Mouse (Mus musculus): Measurements from ENCODE around the gene Dhps.
"Not testable (repeated sequence)": the region's sequence is repeated elsewhere in the genome, so short reads cannot be mapped to it uniquely, and the experiment has no call there.

Dhps gene

DNA sequence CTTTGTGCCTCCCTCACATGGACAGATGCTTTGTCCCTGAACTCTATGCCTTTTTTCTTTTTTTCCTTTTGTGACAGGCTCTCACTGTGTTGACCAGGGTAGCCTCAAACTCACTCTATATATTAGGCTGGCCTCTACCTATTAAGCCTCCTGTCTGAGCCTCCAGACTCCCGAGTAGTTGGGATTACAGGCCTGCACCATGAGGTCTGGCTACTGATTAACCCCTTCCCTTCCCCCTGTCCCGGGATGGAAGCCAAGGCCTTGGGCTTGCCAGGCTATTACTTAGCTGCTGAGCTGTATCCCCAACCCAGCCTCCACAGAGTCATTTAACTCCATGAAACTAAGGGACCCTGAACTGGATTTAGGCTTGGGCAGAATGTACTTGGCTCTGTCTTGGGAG, 6.3 kb upstream of the Dhps start:
- DNase-seq, result no peak

DNA sequence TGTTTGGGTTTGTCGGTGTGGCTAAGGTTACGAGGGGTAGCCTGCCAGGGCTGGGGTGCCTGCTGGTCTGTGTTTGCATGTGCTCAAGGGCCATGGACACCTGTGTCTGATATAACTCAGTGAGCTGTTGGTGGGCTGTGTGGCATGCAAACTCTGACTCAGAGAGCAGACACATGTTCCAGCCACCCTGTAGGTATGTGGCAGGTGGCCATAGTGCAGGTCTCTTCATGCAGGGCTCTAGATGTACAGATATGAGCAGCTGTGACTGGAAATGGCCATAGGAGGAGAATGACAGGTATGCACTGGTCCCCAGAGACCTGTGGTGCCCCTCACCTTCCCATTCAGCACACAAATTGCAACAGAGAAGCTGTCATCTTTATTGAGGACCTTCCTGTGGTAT, 4.4 kb upstream of the Dhps start:
- no peak for DNase-seq

DNA sequence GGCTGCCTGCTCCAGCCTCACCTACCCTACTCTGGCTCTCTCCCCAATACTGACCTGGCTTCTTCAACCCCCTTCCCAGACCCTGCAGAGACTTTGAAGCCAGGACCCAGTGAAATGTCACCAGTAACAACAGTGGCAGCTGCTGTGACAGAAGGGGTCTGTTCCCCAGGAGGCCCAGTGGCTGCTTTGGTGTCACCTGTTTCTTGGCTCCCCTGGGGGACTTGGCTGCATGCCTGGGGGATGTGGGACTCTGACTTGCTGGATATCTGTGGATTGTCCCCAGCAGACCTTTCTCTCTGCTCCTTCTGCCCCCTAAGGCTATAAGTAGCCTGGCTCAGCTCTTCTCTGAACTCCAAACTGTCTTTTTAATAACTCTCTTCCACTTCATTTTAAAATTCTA, 3.6 kb upstream of the Dhps start, which contains the start of gene Gm5741:
Gene Gm5741 (minus strand): TSS at position 1 of the 400 bp plus-strand sequence.
- no peak for DNase-seq

DNA sequence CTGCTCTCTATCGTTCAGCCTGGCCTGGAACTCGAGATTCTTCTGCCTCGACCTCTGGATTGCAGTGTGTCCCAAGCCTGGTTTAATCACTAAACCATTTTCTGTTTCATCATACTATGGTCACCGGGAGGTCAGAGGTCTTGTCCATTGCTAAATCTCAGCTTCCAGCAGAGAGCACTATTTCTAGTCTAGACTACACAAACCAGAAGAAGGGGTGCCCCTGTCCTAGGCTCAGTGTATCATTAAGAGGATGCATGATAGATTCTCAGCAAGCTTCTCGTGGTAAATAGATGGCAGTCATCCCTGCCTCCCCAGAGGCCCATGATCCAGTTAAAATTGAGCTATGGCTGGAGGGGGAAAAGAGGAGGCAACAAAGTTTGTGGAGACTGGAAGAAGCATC, 516 bp upstream of the Dhps start:
- DNase-seq, result no peak

DNA sequence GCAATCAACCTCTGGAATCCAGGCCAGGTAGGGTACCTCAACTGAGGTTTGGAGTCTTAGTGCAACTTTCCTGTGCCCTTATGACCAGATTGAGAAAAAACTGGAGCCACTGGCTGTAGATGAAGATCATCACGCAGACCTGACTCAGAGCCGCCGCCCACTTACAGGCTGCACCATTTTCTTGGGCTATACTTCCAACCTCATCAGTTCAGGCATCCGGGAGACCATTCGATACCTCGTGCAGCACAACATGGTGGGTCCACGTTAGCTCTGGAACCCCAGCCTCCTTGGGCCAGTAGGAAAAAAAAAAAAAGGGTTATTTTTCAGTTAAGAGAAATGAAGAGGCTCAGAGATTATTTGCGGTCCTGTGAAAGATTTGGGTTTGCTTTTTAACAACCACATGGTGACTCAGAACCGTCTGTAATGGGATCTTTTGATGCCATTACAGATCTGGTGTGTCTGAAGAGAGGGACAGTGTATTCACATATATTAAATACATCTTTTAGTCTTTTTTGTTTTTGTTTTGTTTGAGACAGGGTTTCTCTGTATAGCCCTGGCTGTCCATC, 890 bp downstream of the Dhps start:
- no peak for DNase-seq

DNA sequence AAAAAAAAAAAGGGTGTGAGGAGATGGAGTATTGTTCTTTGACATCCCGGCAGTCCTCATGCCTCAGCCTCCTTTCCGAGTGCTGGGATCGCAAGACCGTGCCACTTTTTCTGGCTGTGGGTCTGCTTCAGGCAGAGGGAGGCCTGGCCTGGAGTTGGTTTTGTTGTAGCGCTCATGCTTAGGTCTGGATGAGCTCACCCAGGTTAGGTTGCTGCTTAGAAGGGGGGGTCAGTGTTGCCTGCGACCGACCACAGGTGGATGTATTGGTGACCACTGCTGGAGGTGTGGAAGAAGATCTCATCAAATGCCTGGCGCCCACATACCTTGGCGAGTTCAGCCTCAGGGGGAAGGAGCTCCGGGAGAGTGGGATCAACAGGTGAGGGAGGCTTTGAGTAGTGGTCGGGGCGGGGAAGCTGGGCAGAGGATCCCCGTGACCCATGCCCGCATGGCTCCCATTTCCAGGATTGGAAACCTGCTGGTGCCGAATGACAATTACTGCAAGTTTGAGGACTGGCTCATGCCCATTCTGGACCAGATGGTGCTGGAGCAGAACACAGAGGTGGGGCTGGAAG, 1.6 kb downstream of the Dhps start:
- DNase-seq, result no peak

DNA sequence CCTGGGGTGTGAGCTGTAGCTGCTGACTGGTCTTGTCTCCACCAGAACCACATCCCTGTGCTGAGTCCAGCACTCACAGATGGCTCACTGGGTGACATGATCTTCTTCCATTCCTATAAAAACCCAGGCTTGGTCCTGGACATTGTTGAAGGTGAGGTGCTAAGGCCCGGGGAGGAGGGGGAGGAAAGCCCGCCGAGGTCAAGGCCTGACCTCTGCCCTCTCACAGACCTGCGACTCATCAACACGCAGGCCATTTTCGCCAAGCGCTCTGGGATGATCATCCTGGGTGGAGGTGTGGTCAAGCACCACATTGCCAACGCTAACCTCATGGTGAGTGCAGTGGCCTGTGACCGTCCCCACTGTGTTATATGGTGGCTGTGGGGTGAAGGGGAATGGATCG, 2.6 kb downstream of the Dhps start:
- DNase-seq, result no peak

DNA sequence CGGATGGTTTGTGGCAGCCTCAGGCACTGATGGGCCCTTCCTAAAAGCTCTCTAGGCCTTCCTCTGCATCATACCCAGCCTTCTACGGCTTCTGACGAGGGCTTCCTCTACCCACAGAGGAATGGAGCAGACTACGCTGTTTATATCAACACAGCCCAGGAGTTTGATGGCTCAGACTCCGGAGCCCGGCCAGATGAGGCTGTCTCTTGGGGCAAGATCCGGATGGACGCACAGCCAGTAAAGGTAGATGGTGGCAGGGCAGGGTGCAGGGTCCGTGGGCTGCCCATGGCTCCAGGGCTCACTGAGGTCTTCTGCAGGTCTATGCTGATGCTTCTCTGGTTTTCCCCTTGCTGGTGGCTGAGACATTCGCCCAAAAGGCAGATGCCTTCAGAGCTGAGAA, 3.1 kb downstream of the Dhps start:
- DNase-seq, result no peak

DNA sequence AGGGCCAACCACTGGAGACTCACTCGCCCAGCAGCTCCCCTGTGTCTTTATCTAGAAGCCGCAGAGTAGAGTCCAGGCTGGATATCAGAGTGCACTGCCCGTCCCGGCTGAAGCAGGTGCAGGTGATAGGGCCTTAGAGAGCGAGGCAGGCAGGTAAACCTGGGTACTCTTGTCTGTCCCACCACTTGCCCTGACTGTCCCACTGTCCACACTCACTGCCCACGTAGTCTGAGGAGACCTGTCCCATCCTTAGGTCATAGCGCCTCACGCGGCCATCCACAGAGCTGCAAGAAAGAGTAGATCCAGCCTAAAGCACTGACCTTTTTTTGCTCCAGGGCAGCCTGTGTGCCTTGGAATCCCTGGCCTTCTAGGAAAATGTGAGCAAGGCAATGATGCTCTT, 4.4 kb downstream of the Dhps start:
- DNase-seq, result no peak

DNA sequence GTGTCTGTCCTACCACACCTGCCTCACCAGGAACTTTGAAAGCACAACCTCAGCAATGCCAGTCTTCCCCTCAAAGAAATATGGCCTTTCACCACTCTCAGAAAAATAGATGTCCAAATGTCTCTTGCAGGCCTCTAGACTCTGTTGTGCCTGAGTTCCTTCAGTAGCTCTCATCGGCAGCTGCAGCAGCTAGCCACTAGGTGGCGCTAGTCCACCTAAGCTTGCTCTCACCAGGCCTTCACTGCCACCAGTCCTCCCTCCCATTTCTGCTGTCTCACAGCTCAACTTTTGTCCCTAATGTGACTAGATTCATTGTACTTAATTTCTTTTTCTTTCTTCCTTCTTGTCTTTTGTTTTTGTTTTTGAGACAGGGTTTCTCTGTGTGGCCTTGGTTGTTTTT, 5.4 kb downstream of the Dhps start:
- peak; percentile 76 for DNase-seq

DNA sequence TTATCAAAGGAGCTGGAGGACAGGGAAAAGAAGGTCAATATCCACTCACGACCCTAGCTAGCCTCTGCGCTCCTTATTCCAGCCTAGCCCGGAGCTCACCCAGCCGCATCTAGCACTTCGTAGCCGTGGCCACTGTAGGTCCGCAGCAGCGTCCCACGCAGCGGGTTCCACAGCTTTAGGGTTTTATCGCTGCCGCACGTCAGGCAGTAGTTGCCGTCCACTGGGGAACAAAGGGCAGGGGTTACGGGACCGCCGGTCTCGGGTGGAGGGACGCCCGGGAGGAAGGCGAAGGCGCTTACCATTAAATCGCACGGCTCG, 8.6 kb downstream of the Dhps start:
- no peak for DNase-seq

DNA sequence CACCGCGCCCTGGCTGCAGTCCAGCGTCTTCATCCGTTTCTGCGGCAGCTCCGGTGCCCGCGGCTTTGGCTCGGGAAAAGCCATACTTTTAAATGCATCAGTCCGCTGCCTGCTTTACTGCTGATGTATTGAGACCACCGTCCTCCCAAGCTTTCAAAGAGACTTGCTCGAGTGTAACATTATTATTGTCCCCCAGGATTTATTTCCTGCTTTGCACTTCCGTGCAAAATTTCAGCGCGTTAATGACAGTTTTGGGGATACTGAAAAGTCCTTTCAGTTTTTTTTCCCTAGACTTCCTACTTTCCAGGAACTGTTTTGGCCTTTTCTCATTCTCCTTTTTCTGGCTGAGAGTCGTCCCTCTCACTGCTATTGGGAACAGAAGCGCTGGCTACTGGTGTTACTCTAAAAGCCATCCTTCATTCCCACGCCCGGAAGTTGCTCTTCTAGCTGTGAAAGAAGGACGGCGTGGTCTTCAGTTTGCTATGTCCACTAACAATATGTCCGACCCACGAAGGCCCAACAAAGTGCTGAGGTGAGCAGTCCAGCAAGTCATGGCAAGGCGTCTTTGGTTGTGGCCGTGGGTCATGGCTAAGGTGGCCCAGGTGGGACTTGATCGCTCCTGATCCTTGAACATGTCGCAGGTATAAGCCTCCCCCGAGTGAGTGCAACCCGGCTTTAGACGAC, 9.1 kb downstream of the Dhps start, which contains the start of gene Wdr83os:
Gene Wdr83os (plus strand): TSS at position 209 of the 684 bp plus-strand sequence.
- DNase-seq, result peak; percentile 51

DNA sequence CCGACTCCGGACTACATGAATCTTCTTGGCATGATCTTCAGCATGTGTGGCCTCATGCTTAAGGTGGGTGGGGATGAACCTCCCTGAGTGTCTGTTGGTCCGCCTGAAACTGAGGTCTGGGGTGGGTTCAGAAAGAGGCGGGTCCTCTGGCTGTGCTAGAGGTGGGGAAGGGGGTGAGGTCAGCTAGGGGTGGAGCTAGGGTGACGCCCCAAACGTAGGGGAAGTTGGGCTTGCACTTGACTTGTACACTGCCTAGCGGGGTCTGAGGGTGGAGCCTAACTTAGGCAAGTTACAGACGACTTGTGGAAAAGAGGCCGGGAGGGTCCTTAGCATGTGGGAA, 9.6 kb downstream of the Dhps start, which contains the start of gene Wdr83:
Gene Wdr83 (minus strand): TSS at position 91 of the 340 bp plus-strand sequence.
- peak; percentile 80 for DNase-seq

DNA sequence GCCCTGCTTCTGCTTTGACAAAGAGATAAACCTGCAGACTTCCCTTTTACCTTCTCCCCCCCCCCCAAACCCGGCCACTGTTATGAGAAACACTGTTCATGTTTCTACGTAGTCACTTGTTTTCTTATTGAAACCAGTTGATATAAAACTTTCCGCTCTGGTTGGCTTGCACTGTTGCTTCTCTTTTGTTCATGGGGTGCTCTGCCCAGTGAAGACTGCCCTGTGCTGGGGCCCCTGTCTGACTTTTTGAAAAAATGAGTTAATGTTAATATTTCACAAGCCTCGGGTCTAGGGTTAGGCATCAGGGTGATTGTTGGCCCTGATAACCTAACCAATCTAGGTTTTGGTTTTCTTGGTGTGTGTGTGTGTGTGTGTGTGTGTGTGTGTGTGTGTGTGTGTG, 10.6 kb downstream of the Dhps start:
- DNase-seq, result not testable (repeated sequence)

DNA sequence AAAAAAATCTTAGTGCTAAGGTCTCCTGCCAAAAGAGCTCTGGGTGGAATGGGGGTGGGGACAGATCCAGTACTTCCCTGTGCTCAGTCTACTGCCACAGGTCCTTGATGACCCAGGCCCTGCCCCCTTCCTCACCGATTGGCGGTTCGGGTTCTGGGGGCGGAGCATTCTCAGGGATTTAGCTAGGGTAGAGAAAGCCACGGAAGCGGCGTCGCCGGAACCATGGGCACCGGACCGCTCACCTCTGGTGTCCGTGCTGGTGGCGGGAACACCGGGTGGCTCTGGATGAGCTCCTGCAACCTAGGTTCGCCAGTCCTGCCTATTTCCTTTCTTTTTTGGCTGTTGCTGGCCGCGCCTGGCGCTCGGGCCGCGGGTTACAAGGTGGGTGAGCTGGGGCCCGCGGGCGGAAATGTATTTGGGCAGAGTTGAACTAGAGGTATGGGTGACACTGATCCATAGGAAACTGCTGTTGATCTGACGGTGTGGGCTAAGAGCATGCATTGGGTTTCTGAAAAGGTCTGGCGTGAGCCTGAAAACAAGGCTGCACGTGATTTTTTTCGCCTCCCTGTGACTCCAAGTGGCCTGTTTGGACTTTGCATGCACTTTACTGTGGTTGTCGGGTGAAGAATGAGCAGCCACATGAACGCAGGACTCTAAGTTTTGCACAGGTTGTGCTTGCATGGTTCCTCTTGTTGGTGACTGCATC, 11.7 kb downstream of the Dhps start, which contains the start of gene Man2b1:
Gene Man2b1 (plus strand): TSS at position 163 of the 706 bp plus-strand sequence.
- DNase-seq, result peak; percentile 87

DNA sequence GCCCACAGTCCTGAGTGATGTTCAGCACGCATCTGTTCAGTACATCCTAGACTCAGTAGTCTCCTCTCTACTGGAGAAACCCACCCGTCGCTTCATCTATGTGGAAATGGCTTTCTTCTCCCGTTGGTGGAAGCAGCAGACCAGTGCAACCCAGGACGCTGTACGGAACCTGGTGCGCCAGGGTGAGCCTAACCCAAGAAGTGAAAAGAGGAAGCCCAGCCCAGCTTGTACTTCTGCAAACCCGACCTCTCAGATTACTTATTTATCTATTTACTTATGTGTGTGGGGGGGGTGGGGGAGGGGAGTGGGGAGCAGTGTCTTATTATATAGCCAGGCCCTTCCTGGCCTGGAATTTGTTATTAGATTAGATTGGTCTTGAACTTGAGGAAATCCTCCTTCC, 13.1 kb downstream of the Dhps start:
- no peak for DNase-seq

DNA sequence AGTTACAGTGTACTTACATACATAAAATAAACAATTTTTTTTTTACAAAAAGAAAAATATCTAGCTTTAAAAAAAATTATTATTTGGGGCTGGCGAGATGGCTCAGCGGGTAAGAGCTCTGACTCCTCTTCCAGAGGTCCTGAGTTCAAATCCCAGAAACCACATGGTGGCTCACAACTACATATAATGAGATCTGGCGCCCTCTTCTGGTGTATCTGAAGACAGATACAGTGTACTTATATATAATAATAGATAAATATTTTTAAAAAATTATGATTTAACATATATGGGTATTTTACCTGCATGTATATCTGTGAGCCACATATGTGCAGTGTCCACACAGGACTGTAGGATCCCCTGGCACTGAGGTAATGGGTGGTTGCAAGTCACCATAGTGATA, 14.7 kb downstream of the Dhps start:
- no peak for DNase-seq

DNA sequence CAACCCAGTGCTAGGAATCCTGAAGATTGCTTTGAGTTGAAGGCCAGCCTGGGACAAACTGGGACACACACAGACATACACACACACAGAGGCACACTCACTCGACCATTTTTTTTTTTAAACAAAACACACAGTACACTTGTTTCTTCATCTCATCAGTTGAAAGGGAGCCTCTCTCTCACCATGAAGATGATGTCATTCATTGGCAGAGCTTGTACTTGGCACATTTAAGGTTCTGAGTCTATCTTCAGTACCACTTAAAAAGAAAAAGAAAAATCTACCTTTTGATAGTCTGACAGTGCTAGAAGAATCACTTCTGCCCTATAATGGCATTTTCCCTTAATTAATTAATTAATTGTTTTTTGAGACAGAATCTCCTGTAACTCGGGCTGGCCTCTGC, 17.2 kb downstream of the Dhps start:
- no peak for DNase-seq

DNA sequence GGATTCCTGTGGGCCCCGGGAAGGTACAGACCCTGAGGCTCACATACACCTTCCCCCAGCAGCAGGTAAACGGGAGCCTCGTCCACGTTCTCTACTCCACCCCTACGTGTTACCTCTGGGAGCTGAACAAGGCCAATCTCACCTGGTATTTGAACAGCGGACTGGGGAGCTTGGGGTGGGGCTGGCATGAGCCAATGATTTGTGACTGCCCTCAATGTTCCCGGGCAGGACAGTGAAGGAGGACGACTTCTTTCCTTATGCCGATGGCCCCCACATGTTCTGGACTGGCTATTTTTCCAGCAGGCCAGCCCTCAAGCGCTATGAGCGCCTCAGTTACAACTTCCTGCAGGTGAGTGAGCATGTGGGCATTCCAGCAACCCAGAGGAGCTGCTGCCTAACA, 19.3 kb downstream of the Dhps start:
- DNase-seq, result no peak

DNA sequence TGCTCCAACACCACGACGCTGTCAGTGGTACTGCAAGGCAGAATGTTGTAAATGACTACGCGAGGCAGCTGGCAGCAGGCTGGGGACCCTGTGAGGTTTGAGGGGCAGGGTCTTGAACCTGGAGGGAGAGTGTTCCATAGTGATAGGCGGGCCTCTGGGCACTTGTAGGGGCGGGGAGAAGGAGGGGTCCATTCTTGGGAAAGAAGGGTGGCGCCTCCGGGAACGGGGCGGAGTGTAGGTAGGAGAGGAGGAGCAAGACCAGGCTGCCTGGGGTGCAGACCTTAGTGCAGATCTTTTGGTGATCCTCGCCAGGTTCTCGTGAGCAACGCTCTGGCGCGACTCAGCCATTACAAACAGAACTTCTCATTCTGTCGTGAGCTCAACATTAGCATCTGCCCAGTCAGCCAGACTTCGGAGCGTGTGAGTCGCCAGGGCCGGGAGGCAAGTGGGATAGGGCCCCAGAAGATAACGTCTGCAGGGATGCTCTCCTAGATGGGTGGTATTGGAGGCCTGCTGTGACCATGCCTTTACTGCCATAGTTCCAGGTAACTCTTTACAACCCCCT, 20.1 kb downstream of the Dhps start:
- no peak for DNase-seq

DNA sequence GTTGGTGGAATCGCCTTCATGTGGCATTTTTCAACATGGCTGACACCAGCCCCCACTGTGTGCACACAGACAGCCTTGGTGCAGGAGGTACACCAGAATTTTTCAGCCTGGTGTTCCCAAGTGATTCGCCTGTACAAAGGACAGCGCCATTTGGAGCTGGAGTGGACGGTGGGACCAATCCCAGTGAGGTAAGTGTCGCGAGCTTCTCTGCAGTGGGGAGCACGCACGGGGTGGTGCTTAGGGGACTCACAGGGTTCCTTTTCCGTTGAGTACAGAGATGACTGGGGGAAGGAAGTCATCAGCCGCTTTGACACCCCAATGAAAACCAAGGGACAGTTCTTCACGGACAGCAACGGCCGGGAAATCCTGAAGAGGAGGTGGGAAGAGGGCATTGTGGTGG, 23.5 kb downstream of the Dhps start:
- no peak for DNase-seq

DNA sequence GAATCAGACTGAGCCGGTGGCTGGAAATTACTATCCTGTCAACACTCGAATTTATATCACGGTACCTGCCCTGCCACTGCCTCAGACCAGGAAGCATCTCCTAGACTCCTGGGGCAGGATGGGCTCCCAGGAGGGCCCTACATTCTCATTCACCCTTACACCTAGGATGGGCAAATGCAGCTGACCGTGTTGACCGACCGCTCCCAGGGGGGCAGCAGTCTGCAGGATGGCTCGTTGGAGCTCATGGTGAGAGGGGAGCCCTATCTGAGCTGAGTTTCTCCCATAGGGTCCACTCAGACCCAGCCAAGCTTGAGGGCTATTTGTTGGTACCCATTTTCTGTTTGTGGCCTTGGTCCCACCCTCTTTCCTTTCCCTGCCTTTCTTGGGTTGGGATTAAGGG, 24.0 kb downstream of the Dhps start:
- DNase-seq, result no peak

DNA sequence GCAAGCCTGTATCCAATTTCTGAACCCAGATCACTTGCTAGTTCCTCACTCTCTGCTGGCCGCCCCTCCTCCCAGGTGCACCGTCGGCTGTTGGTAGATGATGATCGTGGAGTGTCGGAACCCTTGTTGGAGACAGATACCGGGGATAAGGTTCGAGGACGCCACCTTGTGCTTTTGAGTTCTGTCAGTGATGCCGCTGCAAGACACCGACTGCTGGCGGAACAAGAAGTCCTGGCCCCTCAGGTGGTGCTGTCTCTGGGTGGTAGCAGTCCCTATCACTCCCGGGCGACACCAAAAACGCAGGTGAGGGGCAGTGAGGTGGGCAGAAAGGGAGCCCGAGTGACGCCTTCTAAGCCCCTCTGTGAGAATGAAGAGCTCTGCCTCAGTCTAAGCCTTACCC, 24.6 kb downstream of the Dhps start:
- DNase-seq, result no peak

DNA sequence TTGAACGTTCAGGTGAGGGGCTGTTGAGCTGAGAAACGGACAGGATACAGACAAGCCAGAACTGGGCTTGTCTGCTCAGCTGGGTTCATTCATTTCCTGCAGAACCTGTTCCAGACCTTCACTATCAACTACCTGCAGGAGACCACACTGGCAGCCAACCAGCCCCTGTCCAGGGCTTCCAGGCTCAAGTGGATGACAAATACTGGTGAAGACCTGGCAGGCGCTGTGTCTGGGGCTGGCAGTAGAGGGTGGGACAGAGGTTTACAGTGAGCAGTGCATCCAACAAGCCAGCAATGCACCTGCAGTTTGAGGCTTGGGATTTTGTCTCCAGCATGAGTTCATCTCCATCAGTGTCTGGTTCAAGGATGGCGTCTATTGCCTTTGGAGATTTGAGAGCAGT, 25.3 kb downstream of the Dhps start:
- DNase-seq, result no peak

All from thymus, postnatal 25 days (tissue).